Mouse (Mus musculus) CH12.LX (cell line): ENCODE measurements around the gene Lrtm1. TPM values are rescaled to one million over a fixed set of nuclear protein-coding genes. Genes with fewer than 3 reads are reported as not detected.

ENCODE experiments used
- DNase-seq: peaks from one replicate; pipeline ENCODE4 v3.0.0-alpha.2; 2013; ENCODE audit errors: extremely low read depth
- H3K27ac ChIP-seq: 2 replicates; pipeline ENCODE4 v1.5.1; 2012; ENCODE audit warnings: low read depth, mild to moderate bottlenecking, control low read depth, moderate library complexity; ENCODE audit not compliant: insufficient read depth
- H3K27me3 ChIP-seq: replicated peaks from 2 replicates; pipeline ENCODE3; 2012; ENCODE audit warnings: inconsistent platforms
- H3K36me3 ChIP-seq, 2 experiments: replicated peaks in 1 of 2; 2 replicates each; pipeline versions ENCODE3 to v1.6.1; 2012; ENCODE audit warnings: inconsistent platforms in 1 of 2, low read length in 1 of 2, mild to moderate bottlenecking in 1 of 2, mixed read lengths in 1 of 2, moderate library complexity in 1 of 2; ENCODE audit not compliant: control insufficient read depth in 1 of 2, insufficient read depth in 1 of 2
- H3K4me1 ChIP-seq, 2 experiments: 2 replicates each; pipeline ENCODE4 v1.6.1; 2012; ENCODE audit warnings: inconsistent platforms in 1 of 2, moderate library complexity in 1 of 2; ENCODE audit not compliant: insufficient read depth in 2 of 2, control insufficient read depth in 1 of 2
- H3K4me2 ChIP-seq: 2 replicates; pipeline ENCODE4 v1.6.1; 2012; ENCODE audit warnings: low read depth, mild to moderate bottlenecking, control low read depth; ENCODE audit not compliant: poor library complexity, insufficient read depth, severe bottlenecking
- H3K4me3 ChIP-seq, 3 experiments: fragments of 150-350 bp in 1 of 3; sonication (generic) in 1 of 3; replicated peaks in 1 of 3; 2 replicates each; pipeline versions ENCODE3 to v1.5.1; 2011 to 2012; ENCODE audit warnings: low read depth in 2 of 3, low read length in 2 of 3, mild to moderate bottlenecking in 2 of 3, moderate library complexity in 2 of 3, control low read depth in 1 of 3, improper control_type of control experiment in 1 of 3, inconsistent platforms in 1 of 3, mixed read lengths in 1 of 3; ENCODE audit not compliant: poor library complexity in 1 of 3
- H3K79me2 ChIP-seq: replicated peaks from 2 replicates; pipeline ENCODE4 v1.6.1; 2012; ENCODE audit warnings: mild to moderate bottlenecking, moderate library complexity; ENCODE audit not compliant: control insufficient read depth, poor library complexity, insufficient read depth, severe bottlenecking; ENCODE audit errors: extremely low read depth
- H3K9ac ChIP-seq: 2 replicates; pipeline ENCODE4 v1.6.1; 2012; ENCODE audit warnings: low read depth, mild to moderate bottlenecking, control low read depth, moderate library complexity; ENCODE audit not compliant: insufficient read depth
- H3K9me3 ChIP-seq: replicated peaks from 2 replicates; pipeline ENCODE3; 2012; ENCODE audit warnings: low read length, inconsistent platforms, mixed read lengths
- BHLHE40 ChIP-seq: IDR thresholded peaks from 2 replicates; pipeline ENCODE4 v1.6.1; 2011; ENCODE audit warnings: mild to moderate bottlenecking, low read depth, low read length, improper control_type of control experiment
- CHD1 ChIP-seq: IDR thresholded peaks from 2 replicates; pipeline ENCODE4 v1.6.1; 2012; ENCODE audit warnings: low read depth, low read length, improper control_type of control experiment, inconsistent platforms
- CHD2 ChIP-seq: IDR thresholded peaks from 2 replicates; pipeline ENCODE4 v1.6.1; 2011; ENCODE audit warnings: low read length, improper control_type of control experiment
- CTCF ChIP-seq, 2 experiments: IDR thresholded peaks in 1 of 2; conservative IDR thresholded peaks in 1 of 2; 2 replicates each; pipeline ENCODE4 v1.5.1; 2011 to 2012; ENCODE audit warnings: low read depth in 2 of 2, low read length in 2 of 2, improper control_type of control experiment in 1 of 2, inconsistent platforms in 1 of 2, mild to moderate bottlenecking in 1 of 2, moderate library complexity in 1 of 2
- E2F4 ChIP-seq: IDR thresholded peaks from 2 replicates; pipeline ENCODE4 v1.6.1; 2011; ENCODE audit warnings: low read depth, low read length, improper control_type of control experiment; ENCODE audit not compliant: insufficient replicate concordance
- GABPA ChIP-seq: IDR thresholded peaks from 2 replicates; pipeline ENCODE4 v1.6.1; 2012; ENCODE audit warnings: low read depth, low read length, improper control_type of control experiment, inconsistent platforms; ENCODE audit not compliant: insufficient replicate concordance
- IRF4 ChIP-seq: IDR thresholded peaks from 2 replicates; pipeline ENCODE4 v1.6.1; 2014; ENCODE audit warnings: low read depth, mild to moderate bottlenecking, inconsistent platforms, low read length, improper control_type of control experiment
- JUN ChIP-seq: IDR thresholded peaks from 2 replicates; pipeline ENCODE4 v1.6.1; 2011; ENCODE audit warnings: low read depth, mild to moderate bottlenecking, low read length, improper control_type of control experiment, moderate library complexity; ENCODE audit not compliant: insufficient read depth
- JUND ChIP-seq: conservative IDR thresholded peaks from 2 replicates; pipeline ENCODE4 v1.6.1; 2011; ENCODE audit warnings: low read depth, low read length, improper control_type of control experiment
- MAFK ChIP-seq: IDR thresholded peaks from 2 replicates; pipeline ENCODE4 v1.6.1; 2011; ENCODE audit warnings: low read length, improper control_type of control experiment; ENCODE audit not compliant: insufficient replicate concordance
- MAX ChIP-seq: IDR thresholded peaks from 2 replicates; pipeline ENCODE4 v1.6.1; 2011; ENCODE audit warnings: low read length, improper control_type of control experiment
- MEF2A ChIP-seq: IDR thresholded peaks from 2 replicates; pipeline ENCODE4 v1.6.1; 2014; ENCODE audit warnings: low read depth, mild to moderate bottlenecking, inconsistent platforms, low read length, improper control_type of control experiment, borderline replicate concordance
- MYC ChIP-seq: IDR thresholded peaks from 2 replicates; pipeline ENCODE4 v1.6.1; 2011; ENCODE audit warnings: low read depth, mild to moderate bottlenecking, improper control_type of control experiment, low read length
- NELFE ChIP-seq: IDR thresholded peaks from 2 replicates; pipeline ENCODE4 v1.6.1; 2011; ENCODE audit warnings: low read depth, low read length, improper control_type of control experiment
- NRF1 ChIP-seq: IDR thresholded peaks from 2 replicates; pipeline ENCODE4 v1.6.1; 2014; ENCODE audit warnings: low read depth, mild to moderate bottlenecking, inconsistent platforms, low read length, improper control_type of control experiment, moderate library complexity
- PAX5 ChIP-seq: IDR thresholded peaks from 2 replicates; pipeline ENCODE4 v1.6.1; 2012; ENCODE audit warnings: low read length, inconsistent platforms, mixed read lengths
- POLR2A ChIP-seq: IDR thresholded peaks from 2 replicates; pipeline ENCODE4 v1.6.1; 2011; ENCODE audit warnings: low read depth, mild to moderate bottlenecking, improper control_type of control experiment, low read length
- POLR2AphosphoS2 ChIP-seq: IDR thresholded peaks from 2 replicates; pipeline ENCODE4 v1.6.1; 2011; ENCODE audit warnings: low read depth, low read length, improper control_type of control experiment
- RCOR1 ChIP-seq: conservative IDR thresholded peaks from 2 replicates; pipeline ENCODE4 v1.6.1; 2012; ENCODE audit warnings: low read depth, mild to moderate bottlenecking, inconsistent platforms, low read length, improper control_type of control experiment
- SIN3A ChIP-seq: IDR thresholded peaks from 2 replicates; pipeline ENCODE4 v1.6.1; 2012; ENCODE audit warnings: low read length, improper control_type of control experiment, inconsistent platforms
- TBP ChIP-seq: conservative IDR thresholded peaks from 2 replicates; pipeline ENCODE4 v1.6.1; 2011; ENCODE audit warnings: low read depth, low read length, improper control_type of control experiment
- UBTF ChIP-seq: IDR thresholded peaks from 2 replicates; pipeline ENCODE4 v1.6.1; 2012; ENCODE audit warnings: low read depth, mild to moderate bottlenecking, inconsistent platforms, low read length, improper control_type of control experiment, moderate library complexity
- USF1 ChIP-seq: IDR thresholded peaks from 2 replicates; pipeline ENCODE4 v1.6.1; 2014; ENCODE audit warnings: low read depth, mild to moderate bottlenecking, inconsistent platforms, low read length, improper control_type of control experiment
- USF2 ChIP-seq: conservative IDR thresholded peaks from 2 replicates; pipeline ENCODE4 v1.6.1; 2011; ENCODE audit warnings: low read depth, low read length, improper control_type of control experiment
- ZKSCAN1 ChIP-seq: IDR thresholded peaks from 2 replicates; pipeline ENCODE4 v1.6.1; 2012; ENCODE audit warnings: low read depth, inconsistent platforms, low read length, improper control_type of control experiment, borderline replicate concordance
- ZMIZ1 ChIP-seq: IDR thresholded peaks from 2 replicates; pipeline ENCODE4 v1.6.1; 2012; ENCODE audit warnings: low read depth, mild to moderate bottlenecking, inconsistent platforms, low read length, improper control_type of control experiment
- ZNF384 ChIP-seq: IDR thresholded peaks from 2 replicates; pipeline ENCODE4 v1.6.1; 2012; ENCODE audit warnings: low read depth, low read length, improper control_type of control experiment, inconsistent platforms
- dilution Hi-C: fragments of 300-500 bp; cut with MboI; formaldehyde crosslinking; loops from 2 replicates; pipeline ENCODE4 v1.14.3; 2020; ENCODE audit warnings: low sequenced_read_pairs; ENCODE audit not compliant: extremely low pct_unique_long_range_greater_than_20kb, extremely low pct_ligation_motif_present
- in situ Hi-C: fragments of 300-500 bp; cut with MboI; formaldehyde crosslinking; loops from 3 replicates; pipeline ENCODE4 v1.14.3; 2019; ENCODE audit warnings: low sequenced_read_pairs, low pct_ligation_motif_present, low pct_unique_long_range_greater_than_20kb, mixed read lengths
- polyA plus RNA-seq: library from polyadenylated mRNA; unstranded; fragments of >175 nt; gene quantifications from 2 replicates; pipeline ENCODE4 v1.2.1, GENCODE M21; 2012; ENCODE audit warnings: low read depth; ENCODE audit not compliant: insufficient read length
- total RNA-seq, 2 experiments: library from RNA; depleted of rRNA; stranded (reverse); fragments of 300-350 nt in 1 of 2; fragments of >200 nt in 1 of 2; gene quantifications; 2 replicates each; pipeline ENCODE4 v1.2.3; 2012 to 2014

The Lrtm1 gene
- total and polyA plus RNA-seq, 3 experiments: not detected

DNA sequence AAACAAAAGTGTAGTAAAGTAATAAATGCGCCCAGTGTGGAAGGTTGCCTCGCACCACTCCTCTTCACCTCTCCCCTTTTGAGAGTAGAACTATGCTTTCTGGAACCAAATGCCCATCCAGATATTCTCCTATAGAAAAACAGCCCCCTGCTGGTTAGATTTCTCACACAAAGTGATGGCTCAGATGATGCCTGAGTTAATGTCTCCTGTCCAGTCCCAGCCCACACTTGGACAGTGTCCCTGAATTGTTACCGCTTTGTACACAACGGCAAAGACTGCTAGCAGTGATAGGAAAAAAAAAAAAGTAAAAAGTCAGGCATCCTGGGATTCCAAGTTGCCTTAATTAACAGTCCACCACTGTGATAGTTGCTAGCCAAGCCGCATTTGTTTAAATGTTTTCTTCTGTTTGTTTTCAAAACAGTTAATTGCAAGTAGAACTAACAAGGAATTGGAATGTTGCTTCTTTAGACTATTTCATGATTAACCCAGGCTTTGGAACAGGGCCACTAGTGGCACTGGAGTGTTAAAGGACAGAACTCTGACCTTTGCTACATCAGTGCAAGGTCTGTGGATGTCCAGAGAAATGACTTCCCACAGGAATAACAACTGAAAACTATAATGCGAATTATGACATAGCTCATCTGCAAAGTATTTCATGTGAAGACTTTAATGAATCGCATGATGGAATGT, 29.7 kb upstream of the Lrtm1 start:
- in situ Hi-C loops: no loop called here
- H3K9me3 ChIP-seq: peaks cover 83% of the 10 kb centered on the region
- TF ChIP-seq JUND (no peak), USF2 (no peak), MAFK (no peak), MEF2A (no peak), NELFE (no peak), UBTF (no peak), PAX5 (no peak), CTCF (conservative IDR thresholded peaks at IDR 0.05 in 1 of 2, IDR thresholded peaks at IDR 0.05 in 1 of 2; ENCODE audit: low read depth in 2 of 2, low read length in 2 of 2) (no peak), POLR2A (no peak), ZKSCAN1 (no peak), ZMIZ1 (no peak), ZNF384 (no peak), TBP (no peak), SIN3A (no peak), POLR2AphosphoS2 (no peak), RCOR1 (no peak)
- TF ChIP-seq, all 38 proteins: peak for 0
- no peaks in the 10 kb centered on the region for H3K36me3 ChIP-seq
- H3K4me3 ChIP-seq: no peak overlapping the region
- dilution Hi-C loops: no loop called here
- no peak overlapping the region for H3K27ac ChIP-seq
- H3K4me2 ChIP-seq: no peak overlapping the region
- no peak for DNase-seq
- no peaks in the 10 kb centered on the region for H3K79me2 ChIP-seq
- no peaks in the 10 kb centered on the region for H3K27me3 ChIP-seq
- no peaks in the 10 kb centered on the region for H3K4me1 ChIP-seq
- H3K9ac ChIP-seq: no peak overlapping the region

DNA sequence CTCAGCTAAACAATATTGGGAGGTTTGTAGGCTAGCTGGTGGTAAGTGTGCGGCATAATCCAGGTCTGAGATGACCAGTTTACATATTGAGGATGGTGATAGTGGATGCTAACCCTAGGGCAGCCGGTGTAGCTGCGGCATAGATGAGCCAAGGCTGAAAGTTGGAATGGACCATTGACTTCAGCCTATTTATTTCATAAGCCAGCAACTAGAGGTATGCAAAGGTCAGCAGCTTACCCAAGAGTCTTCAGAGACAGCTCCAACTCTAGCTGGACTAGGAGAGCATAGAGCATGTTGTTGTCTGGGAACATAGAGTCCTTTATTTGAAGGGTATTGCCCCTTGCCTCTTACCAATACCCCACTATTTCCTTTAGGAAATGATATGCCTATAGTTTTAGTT, 21.4 kb upstream of the Lrtm1 start:
- Histone ChIP-seq H3K27ac (no peak overlapping the region), H3K79me2 (no peaks in the 10 kb centered on the region), H3K36me3 (no peaks in the 10 kb centered on the region), H3K9me3 (peaks cover 77% of the 10 kb centered on the region), H3K4me2 (no peak overlapping the region), H3K4me1 (no peaks in the 10 kb centered on the region), H3K27me3 (no peaks in the 10 kb centered on the region), H3K4me3 (no peak overlapping the region), H3K9ac (no peak overlapping the region)
- in situ Hi-C loops: no loop called here
- dilution Hi-C loops: no loop called here
- TF ChIP-seq POLR2A (no peak), CHD1 (no peak), E2F4 (no peak), USF2 (no peak), BHLHE40 (no peak), RCOR1 (no peak), PAX5 (no peak), NRF1 (no peak), IRF4 (no peak), CHD2 (no peak), JUN (no peak), ZMIZ1 (no peak), MAX (no peak), GABPA (no peak), NELFE (no peak), ZNF384 (no peak), ZKSCAN1 (no peak), USF1 (no peak), SIN3A (no peak), MYC (no peak)
- no peak for DNase-seq
